Mouse (Mus musculus) mouse embryonic stem cell (cell line): ENCODE data around the gene Slc6a19.

Experiments
- in situ Hi-C, 2 experiments: fragments of 300-500 bp; cut with MboI; formaldehyde crosslinking; loops; 1 replicate in 1 of 2; 3 replicates in 1 of 2; pipeline ENCODE4 v1.14.3; 2019 to 2020; ENCODE audit warnings: low sequenced_read_pairs in 2 of 2, low pct_unique_long_range_greater_than_20kb in 1 of 2, mixed read lengths in 1 of 2; ENCODE audit not compliant: unreplicated experiment in 1 of 2

Slc6a19 gene

GRCm38 (mm10) chr13:73687601-73688000, 17.1 kb downstream of the Slc6a19 start:
- in situ Hi-C loops, result loop anchor here in 1 of 2 experiments (5.0 kb wide), 1 partner anchor 40 kb away; no protein-coding TSS in a partner anchor

- in situ Hi-C loops, result loop anchor here in 1 of 2 experiments (5.0 kb wide), 1 partner anchor 38 kb away; no protein-coding TSS in a partner anchor
These were observed 19.2 kb downstream of the Slc6a19 start for GRCm38 (mm10) chr13:73685502-73685901.

GRCm38 (mm10) chr13:73684412-73684811, 20.3 kb downstream of the Slc6a19 start:
- in situ Hi-C loops, result no loop called here

- in situ Hi-C loops, result no loop called here
These were observed 21.0 kb downstream of the Slc6a19 start for GRCm38 (mm10) chr13:73683682-73684081.

GRCm38 (mm10) chr13:73682226-73682625, 22.4 kb downstream of the Slc6a19 start:
- in situ Hi-C loops, result no loop called here

GRCm38 (mm10) chr13:73680394-73680793, 24.3 kb downstream of the Slc6a19 start:
- in situ Hi-C loops, result no loop called here

GRCm38 (mm10) chr13:73679311-73679710, 25.4 kb downstream of the Slc6a19 start:
- in situ Hi-C loops, result no loop called here

- in situ Hi-C loops, result no loop called here
These were observed 26.8 kb downstream of the Slc6a19 start, which contains the start of gene Slc6a18 for GRCm38 (mm10) chr13:73677853-73678252. Gene Slc6a18 (minus strand): TSS chr13:73678023.

- in situ Hi-C loops, result no loop called here
These were observed 29.5 kb downstream of the Slc6a19 start for GRCm38 (mm10) chr13:73675161-73675560.

GRCm38 (mm10) chr13:73660163-73660695, 44.4 kb downstream of the Slc6a19 start:
- in situ Hi-C loops, result no loop called here

- in situ Hi-C loops, result no loop called here
These were observed 45.7 kb downstream of the Slc6a19 start for GRCm38 (mm10) chr13:73658953-73659352.

GRCm38 (mm10) chr13:73654976-73655375, 49.7 kb downstream of the Slc6a19 start:
- in situ Hi-C loops, result no loop called here

GRCm38 (mm10) chr13:73653266-73653665, 51.4 kb downstream of the Slc6a19 start:
- in situ Hi-C loops, result no loop called here

- in situ Hi-C loops, result loop anchor here in 1 of 2 experiments (5.0 kb wide), 1 partner anchor 41 kb away; no protein-coding TSS in a partner anchor
These were observed 58.1 kb downstream of the Slc6a19 start for GRCm38 (mm10) chr13:73646397-73647087.

GRCm38 (mm10) chr13:73641296-73641695, 63.4 kb downstream of the Slc6a19 start:
- in situ Hi-C loops, result no loop called here

- in situ Hi-C loops, result no loop called here
These were observed 66.8 kb downstream of the Slc6a19 start for GRCm38 (mm10) chr13:73637826-73638225.

- in situ Hi-C loops, result no loop called here
These were observed 72.8 kb downstream of the Slc6a19 start for GRCm38 (mm10) chr13:73631837-73632236.
